Mouse (Mus musculus) thymus, adult 2 months (tissue): Measurements from ENCODE around the gene Aplnr. TPM values are rescaled to one million over a fixed set of nuclear protein-coding genes. Genes with fewer than 3 reads are reported as not detected.

Experiments
- DNase-seq: peaks from one replicate; pipeline ENCODE4 v3.0.0; 2021
- H3K27ac ChIP-seq: fragments of 200-500 bp; 2 replicates; pipeline ENCODE4 v1.5.1; 2012; ENCODE audit warnings: low read length, control low read depth; ENCODE audit not compliant: control insufficient read depth, insufficient read depth
- H3K27me3 ChIP-seq: fragments of 200-500 bp; 2 replicates; pipeline ENCODE4 v1.6.1; 2012; ENCODE audit warnings: mild to moderate bottlenecking, low read length, moderate library complexity, mixed read lengths; ENCODE audit not compliant: control insufficient read depth, insufficient read depth
- H3K36me3 ChIP-seq: fragments of 200-500 bp; 2 replicates; pipeline ENCODE4 v1.6.1; 2012; ENCODE audit warnings: mild to moderate bottlenecking, low read length, moderate library complexity; ENCODE audit not compliant: control insufficient read depth, insufficient read depth
- H3K4me1 ChIP-seq: fragments of 200-500 bp; replicated peaks from 2 replicates; pipeline ENCODE4 v1.6.1; 2012; ENCODE audit warnings: low read length; ENCODE audit not compliant: control insufficient read depth, insufficient read depth
- H3K4me3 ChIP-seq: fragments of 200-500 bp; 2 replicates; pipeline ENCODE4 v1.5.1; 2012; ENCODE audit warnings: mild to moderate bottlenecking, low read length, control low read depth, moderate library complexity; ENCODE audit not compliant: control insufficient read depth, insufficient read depth
- CTCF ChIP-seq: fragments of 200-500 bp; IDR thresholded peaks from 2 replicates; pipeline ENCODE4 v1.5.1; 2012; ENCODE audit warnings: mild to moderate bottlenecking, control low read depth, low read length, moderate library complexity, borderline replicate concordance; ENCODE audit not compliant: control insufficient read depth, poor library complexity, insufficient read depth; ENCODE audit errors: extremely low read depth
- POLR2A ChIP-seq: fragments of 200-500 bp; IDR thresholded peaks from 2 replicates; pipeline ENCODE4 v1.6.1; 2012; ENCODE audit warnings: mild to moderate bottlenecking, low read length, control low read depth, moderate library complexity; ENCODE audit not compliant: control insufficient read depth, poor library complexity, insufficient read depth; ENCODE audit errors: extremely low read depth
- WGBS: fragments of 180-500 bp; shearing (Covaris S2); methylation state at CpG from one replicate; pipeline ENCODE4 v1.1.7; 2018; 5-methylcytosine and 5-hydroxymethylcytosine counted together
- polyA plus RNA-seq: library from polyadenylated mRNA; depleted of rRNA; stranded (reverse); fragments of >200 nt; gene quantifications from 2 replicates; pipeline ENCODE4 v1.2.3, GENCODE M21; 2012

The Aplnr gene
- polyA plus RNA-seq, 1 experiment: 4.5 TPM

GRCm38 (mm10) chr2:85098824-85099511 is 37.1 kb upstream of the Aplnr start:
- Histone ChIP-seq H3K27ac (no peak overlapping the region), H3K27me3 (no peaks in the 10 kb centered on the region), H3K4me3 (no peak overlapping the region), H3K4me1 (no peaks in the 10 kb centered on the region), H3K36me3 (no peaks in the 10 kb centered on the region)
- no peak for DNase-seq
- 87% methylated on average over 7 of the region's 7 CpGs for WGBS
- no peak for TF ChIP-seq POLR2A
- TF ChIP-seq CTCF: no peak

GRCm38 (mm10) chr2:85103201-85103600 is 32.8 kb upstream of the Aplnr start:
- Histone ChIP-seq H3K27ac (no peak overlapping the region), H3K4me3 (no peak overlapping the region), H3K4me1 (no peaks in the 10 kb centered on the region), H3K27me3 (no peaks in the 10 kb centered on the region), H3K36me3 (no peaks in the 10 kb centered on the region)
- TF ChIP-seq CTCF (no peak), POLR2A (no peak)
- 92% methylated on average over 8 of the region's 8 CpGs for WGBS
- DNase-seq: no peak

GRCm38 (mm10) chr2:85105426-85106013 is 30.5 kb upstream of the Aplnr start:
- DNase-seq: no peak
- H3K4me3 ChIP-seq: no peak overlapping the region
- WGBS: 40% methylated on average over 11 of the region's 11 CpGs
- no peaks in the 10 kb centered on the region for H3K27me3 ChIP-seq
- TF ChIP-seq POLR2A (no peak), CTCF (no peak)
- no peaks in the 10 kb centered on the region for H3K36me3 ChIP-seq
- no peaks in the 10 kb centered on the region for H3K4me1 ChIP-seq
- no peak overlapping the region for H3K27ac ChIP-seq

GRCm38 (mm10) chr2:85106068-85106790 is 29.8 kb upstream of the Aplnr start:
- WGBS: 60% methylated on average over 7 of the region's 7 CpGs
- no peak overlapping the region for H3K4me3 ChIP-seq
- H3K27ac ChIP-seq: no peak overlapping the region
- TF ChIP-seq POLR2A: no peak
- TF ChIP-seq CTCF: no peak
- no peaks in the 10 kb centered on the region for H3K27me3 ChIP-seq
- H3K4me1 ChIP-seq: no peaks in the 10 kb centered on the region
- DNase-seq: no peak
- H3K36me3 ChIP-seq: no peaks in the 10 kb centered on the region

- 86% methylated on average over 4 of the region's 4 CpGs for WGBS
Measured at GRCm38 (mm10) chr2:85106941-85107340, 29.1 kb upstream of the Aplnr start.

GRCm38 (mm10) chr2:85110288-85110875 is 25.6 kb upstream of the Aplnr start:
- 96% methylated on average over 9 of the region's 9 CpGs for WGBS
- DNase-seq: no peak
- no peak overlapping the region for H3K4me3 ChIP-seq
- no peaks in the 10 kb centered on the region for H3K27me3 ChIP-seq
- H3K36me3 ChIP-seq: no peaks in the 10 kb centered on the region
- TF ChIP-seq POLR2A (no peak), CTCF (no peak)
- no peaks in the 10 kb centered on the region for H3K4me1 ChIP-seq
- no peak overlapping the region for H3K27ac ChIP-seq

More at GRCm38 (mm10) chr2:85106941-85107340, 29.1 kb upstream of the Aplnr start:
- no peak for TF ChIP-seq CTCF
- no peak for TF ChIP-seq POLR2A
- no peaks in the 10 kb centered on the region for H3K27me3 ChIP-seq
- no peaks in the 10 kb centered on the region for H3K36me3 ChIP-seq
- no peak overlapping the region for H3K27ac ChIP-seq
- H3K4me1 ChIP-seq: no peaks in the 10 kb centered on the region
- no peak for DNase-seq
- no peak overlapping the region for H3K4me3 ChIP-seq
